ENCODE assay signal across 8 mouse cellular contexts in genomic region chr2:118111116-118111487, GRCm38 (mm10). TPM values are rescaled to one million over a fixed set of nuclear protein-coding genes. Genes with fewer than 3 reads are reported as not detected.
A peak's percentile ranks its signal among the peaks of the same experiment; 100 is the strongest.
DNase-seq lines count a peak whose midpoint lies in the region; ATAC-seq and TF ChIP-seq lines count a peak whose summit lies in the region.

No protein-coding gene starts in this region.

- H3K4me3 ChIP-seq in forebrain, embryonic 12.5 days (replicated peaks): peak overlapping the region; percentile 51
- H3K4me3 ChIP-seq in heart, postnatal 0 days (ENCODE audit: low read depth, low read length): peak overlapping the region; percentile 62
- peak overlapping the region; percentile 54 for H3K4me3 ChIP-seq in liver, embryonic 16.5 days (ENCODE audit: low read depth, low read length)
- peak overlapping the region; percentile 46 for H3K4me3 ChIP-seq in neural tube, embryonic 12.5 days
- peak overlapping the region; percentile 67 for H3K4me3 ChIP-seq in stomach, postnatal 0 days (ENCODE audit: low read depth, low read length)

- peaks cover 25% of the 10 kb centered on the region for H3K4me1 ChIP-seq in forebrain, embryonic 12.5 days
- peaks cover 5% of the 10 kb centered on the region for H3K4me1 ChIP-seq in heart, postnatal 0 days (ENCODE audit: control insufficient read depth, insufficient read depth)
- no peaks in the 10 kb centered on the region for H3K4me1 ChIP-seq in liver, embryonic 16.5 days (ENCODE audit: control insufficient read depth, low read depth, low read length)
- peaks cover 15% of the 10 kb centered on the region for H3K4me1 ChIP-seq in neural tube, embryonic 12.5 days
- peaks cover 7% of the 10 kb centered on the region; the same call in 1 of the 2 replicates for H3K4me1 ChIP-seq in stomach, postnatal 0 days (replicated peaks; ENCODE audit: control insufficient read depth, insufficient read depth)

- no peak overlapping the region for H3K27ac ChIP-seq in forebrain, embryonic 12.5 days
- H3K27ac ChIP-seq in heart, postnatal 0 days (ENCODE audit: low read depth): peak overlapping the region; percentile 70
- peak overlapping the region; percentile 53; the same call in 1 of the 2 replicates for H3K27ac ChIP-seq in liver, embryonic 16.5 days (ENCODE audit: low read length)
- H3K27ac ChIP-seq in neural tube, embryonic 12.5 days: no peak overlapping the region
- H3K27ac ChIP-seq in stomach, postnatal 0 days (replicated peaks): peak overlapping the region; percentile 80

- peak overlapping the region; percentile 92 for H3K4me2 ChIP-seq in forebrain, embryonic 12.5 days
- H3K4me2 ChIP-seq in heart, postnatal 0 days (ENCODE audit: low read depth, low read length): peak overlapping the region; percentile 93
- peak overlapping the region; percentile 73 for H3K4me2 ChIP-seq in liver, embryonic 16.5 days (ENCODE audit: low read depth, low read length)
- peak overlapping the region; percentile 91 for H3K4me2 ChIP-seq in neural tube, embryonic 12.5 days (replicated peaks)
- peak overlapping the region; percentile 67 for H3K4me2 ChIP-seq in stomach, postnatal 0 days (replicated peaks; ENCODE audit: low read depth)

- peak overlapping the region; percentile 58 for H3K9ac ChIP-seq in forebrain, embryonic 12.5 days
- peak overlapping the region; percentile 43; the same call in 1 of the 2 replicates for H3K9ac ChIP-seq in heart, postnatal 0 days (replicated peaks; ENCODE audit: low read depth, low read length)
- H3K9ac ChIP-seq in liver, embryonic 16.5 days (ENCODE audit: low read depth, low read length): peak overlapping the region; percentile 34; the same call in 1 of the 2 replicates
- H3K9ac ChIP-seq in neural tube, embryonic 12.5 days: peak overlapping the region; percentile 53; the same call in 1 of the 2 replicates
- H3K9ac ChIP-seq in stomach, postnatal 0 days (ENCODE audit: low read length): peak overlapping the region; percentile 41

- DNase-seq in B cell, adult 2 months: peak; percentile 83 to 84
- peak; percentile 47 for DNase-seq in c-Kit-positive CD71-positive TER-119-positive erythroid progenitor cells, embryonic 14.5 days (ENCODE audit: low spot score)
- DNase-seq in heart, postnatal 0 days (ENCODE audit: low spot score): peak; percentile 83
- DNase-seq in kidney, postnatal 4 days: peak; percentile 93 to 94
- peak; percentile 85 for DNase-seq in stomach, postnatal 0 days (ENCODE audit: low spot score)

- no peaks in the 10 kb centered on the region for H3K36me3 ChIP-seq in forebrain, embryonic 12.5 days (replicated peaks)
- H3K36me3 ChIP-seq in heart, postnatal 0 days (replicated peaks; ENCODE audit: control insufficient read depth, insufficient read depth, low read length): no peaks in the 10 kb centered on the region
- H3K36me3 ChIP-seq in liver, embryonic 16.5 days (ENCODE audit: control insufficient read depth, insufficient read depth): no peaks in the 10 kb centered on the region
- H3K36me3 ChIP-seq in neural tube, embryonic 12.5 days: no peaks in the 10 kb centered on the region
- H3K36me3 ChIP-seq in stomach, postnatal 0 days (ENCODE audit: control insufficient read depth, insufficient read depth, low read length): peaks cover 11% of the 10 kb centered on the region

- ATAC-seq in forebrain, embryonic 12.5 days (ENCODE audit: low FRiP score): peak; percentile 80
- peak; percentile 62 for ATAC-seq in heart, postnatal 0 days (ENCODE audit: insufficient read depth, low read depth)
- peak; percentile 47; the same call in 1 of the 2 replicates for ATAC-seq in liver, embryonic 16.5 days (ENCODE audit: low read depth)
- peak; percentile 82 for ATAC-seq in neural tube, embryonic 12.5 days (ENCODE audit: low FRiP score, low read depth)
- ATAC-seq in stomach, postnatal 0 days (ENCODE audit: low FRiP score, low TSS enrichment): peak; percentile 73

- TF ChIP-seq CTCF in heart, postnatal 0 days (IDR thresholded peaks at IDR 0.05; ENCODE audit: low read depth): peak; percentile 76
- TF ChIP-seq CTCF in stomach, postnatal 0 days (IDR thresholded peaks at IDR 0.05; ENCODE audit: low read depth): peak; percentile 86

- 0% methylated on average over 16 of the region's 16 CpGs for WGBS in forebrain, embryonic 12.5 days
- WGBS in heart, postnatal 0 days: under 1% methylated on average over 16 of the region's 16 CpGs
- WGBS in liver, embryonic 16.5 days (ENCODE audit: insufficient replicate concordance): 1% methylated on average over 16 of the region's 16 CpGs
- under 1% methylated on average over 16 of the region's 16 CpGs for WGBS in neural tube, embryonic 12.5 days
- under 1% methylated on average over 16 of the region's 16 CpGs for WGBS in stomach, postnatal 0 days

- no peak for TF ChIP-seq EP300 in heart, postnatal 0 days (IDR thresholded peaks at IDR 0.05; ENCODE audit: low read depth)
- TF ChIP-seq EP300 in stomach, postnatal 0 days (optimal IDR thresholded peaks at IDR 0.05): peak; percentile 45

- peaks cover 28% of the 10 kb centered on the region for H3K27me3 ChIP-seq in forebrain, embryonic 12.5 days
- 0 out of 2 replicates have a peak, but pooled peaks cover 14% of the 10 kb centered on the region for H3K27me3 ChIP-seq in heart, postnatal 0 days (ENCODE audit: control insufficient read depth, insufficient read depth, low read length)
- peaks cover 2% of the 10 kb centered on the region; the same call in 1 of the 2 replicates for H3K27me3 ChIP-seq in liver, embryonic 16.5 days (ENCODE audit: control insufficient read depth, insufficient read depth, low read depth, low read length)
- peaks cover 22% of the 10 kb centered on the region for H3K27me3 ChIP-seq in neural tube, embryonic 12.5 days (replicated peaks)
- no peaks in the 10 kb centered on the region for H3K27me3 ChIP-seq in stomach, postnatal 0 days (ENCODE audit: control insufficient read depth, insufficient read depth, low read length)

- no peaks in the 10 kb centered on the region for H3K9me3 ChIP-seq in forebrain, embryonic 12.5 days
- no peaks in the 10 kb centered on the region for H3K9me3 ChIP-seq in heart, postnatal 0 days (replicated peaks; ENCODE audit: control insufficient read depth, low read length)
- no peaks in the 10 kb centered on the region for H3K9me3 ChIP-seq in liver, embryonic 16.5 days (replicated peaks; ENCODE audit: control insufficient read depth, low read length)
- H3K9me3 ChIP-seq in neural tube, embryonic 12.5 days: no peaks in the 10 kb centered on the region
- H3K9me3 ChIP-seq in stomach, postnatal 0 days (ENCODE audit: control insufficient read depth, low read length): no peaks in the 10 kb centered on the region

RNA-seq across cellular contexts. Expression of gene Thbs1, which starts 0.6 kb away (rescaled TPM):
- 31.7 and 40.6 TPM in 2 replicates for polyA plus RNA-seq in forebrain, embryonic 12.5 days (2016; fragmentation: Nextera tagmentation; extraction: Ambion mirVana)
- 62.6 and 68.1 TPM in 2 replicates for total RNA-seq in heart, postnatal 0 days (2014; rRNA removed; ENCODE audit: low replicate concordance)
- polyA plus RNA-seq in heart, postnatal 0 days (2015; fragmentation: Nextera tagmentation; extraction: Ambion mirVana): 8.0 and 9.5 TPM in 2 replicates
- 29.7 and 31.7 TPM in 2 replicates for polyA plus RNA-seq in liver, embryonic 16.5 days (2015; fragmentation: Nextera tagmentation; extraction: Ambion mirVana)
- polyA plus RNA-seq in neural tube, embryonic 12.5 days (2016; fragmentation: Nextera tagmentation; extraction: Ambion mirVana): 15.8 and 17.5 TPM in 2 replicates
- 18.9 and 19.0 TPM in 2 replicates for polyA plus RNA-seq in stomach, postnatal 0 days (2015; fragmentation: Nextera tagmentation; extraction: Ambion mirVana)

Comparison
In these comparisons a context has a peak if more than half of its experiments do, and no peak if none do; other contexts are left out.
1. H3K27ac ChIP-seq: peak in heart, postnatal 0 days (single experiment), liver, embryonic 16.5 days (single experiment) and stomach, postnatal 0 days (single experiment); none in forebrain, embryonic 12.5 days (single experiment) and neural tube, embryonic 12.5 days (single experiment).
2. Peak in every context shown above with its lines, with median percentiles within 50 percentile points of each other: DNase-seq, ATAC-seq, H3K4me2 ChIP-seq, H3K4me3 ChIP-seq and H3K9ac ChIP-seq.